Mouse (Mus musculus): ENCODE measurements around the gene Emcn.

Gene Emcn

GRCm38 (mm10) chr3:137340938-137341337 is at the start of gene Emcn:
TSS of gene Emcn (plus strand) at chr3:137341067.
- DNase-seq: peak; percentile 39 to 53

- DNase-seq: peak; percentile 1 to 3
Measured at GRCm38 (mm10) chr3:137293174-137293591, 47.7 kb upstream of the Emcn start.

- DNase-seq: no peak
Measured at GRCm38 (mm10) chr3:137298230-137298629, 42.6 kb upstream of the Emcn start.

GRCm38 (mm10) chr3:137300210-137300609 is 40.7 kb upstream of the Emcn start:
- no peak for DNase-seq

GRCm38 (mm10) chr3:137301195-137301594 is 39.7 kb upstream of the Emcn start:
- no peak for DNase-seq

- DNase-seq: no peak
Measured at GRCm38 (mm10) chr3:137302804-137303203, 38.1 kb upstream of the Emcn start.

GRCm38 (mm10) chr3:137309959-137310358 is 30.9 kb upstream of the Emcn start:
- DNase-seq: no peak

GRCm38 (mm10) chr3:137312540-137312939 is 28.3 kb upstream of the Emcn start:
- DNase-seq: no peak

GRCm38 (mm10) chr3:137313775-137314362 is 27.0 kb upstream of the Emcn start:
- DNase-seq: no peak

GRCm38 (mm10) chr3:137318371-137318770 is 22.5 kb upstream of the Emcn start:
- DNase-seq: no peak

GRCm38 (mm10) chr3:137319950-137320349 is 20.9 kb upstream of the Emcn start:
- no peak for DNase-seq

- peak; percentile 20 to 42 for DNase-seq
Measured at GRCm38 (mm10) chr3:137322304-137322703, 18.6 kb upstream of the Emcn start.

- DNase-seq: no peak
Measured at GRCm38 (mm10) chr3:137329898-137330297, 11.0 kb upstream of the Emcn start.

- DNase-seq: no peak
Measured at GRCm38 (mm10) chr3:137330950-137331349, 9.9 kb upstream of the Emcn start.

GRCm38 (mm10) chr3:137332531-137332930 is 8.3 kb upstream of the Emcn start:
- no peak for DNase-seq

GRCm38 (mm10) chr3:137335957-137336356 is 4.9 kb upstream of the Emcn start:
- no peak for DNase-seq

- DNase-seq: peak in 1 of 2 experiments; percentile 15
Measured at GRCm38 (mm10) chr3:137343446-137343845, 2.6 kb downstream of the Emcn start.

- no peak for DNase-seq
Measured at GRCm38 (mm10) chr3:137351882-137352281, 11.0 kb downstream of the Emcn start.

- DNase-seq: no peak
Measured at GRCm38 (mm10) chr3:137356697-137357096, 15.8 kb downstream of the Emcn start.

- DNase-seq: no peak
Measured at GRCm38 (mm10) chr3:137367123-137367825, 26.4 kb downstream of the Emcn start.

GRCm38 (mm10) chr3:137367826-137368325 is 27.0 kb downstream of the Emcn start:
- DNase-seq: no peak

GRCm38 (mm10) chr3:137372854-137373253 is 32.0 kb downstream of the Emcn start:
- no peak for DNase-seq

- no peak for DNase-seq
Measured at GRCm38 (mm10) chr3:137382311-137382710, 41.4 kb downstream of the Emcn start.

GRCm38 (mm10) chr3:137395588-137395987 is 54.7 kb downstream of the Emcn start:
- no peak for DNase-seq

Data from kidney, adult 8-10 months (tissue).